Mouse (Mus musculus) CH12.LX (cell line): ENCODE data around the gene Mrpl23. TPM values are rescaled to one million over a fixed set of nuclear protein-coding genes. Genes with fewer than 3 reads are reported as not detected.

Source experiments
- DNase-seq: peaks from one replicate; pipeline ENCODE4 v3.0.0-alpha.2; 2013; ENCODE audit errors: extremely low read depth
- H3K27ac ChIP-seq: 2 replicates; pipeline ENCODE4 v1.5.1; 2012; ENCODE audit warnings: low read depth, mild to moderate bottlenecking, control low read depth, moderate library complexity; ENCODE audit not compliant: insufficient read depth
- H3K27me3 ChIP-seq: replicated peaks from 2 replicates; pipeline ENCODE3; 2012; ENCODE audit warnings: inconsistent platforms
- H3K36me3 ChIP-seq, 2 experiments: replicated peaks in 1 of 2; 2 replicates each; pipeline versions ENCODE3 to v1.6.1; 2012; ENCODE audit warnings: inconsistent platforms in 1 of 2, low read length in 1 of 2, mild to moderate bottlenecking in 1 of 2, mixed read lengths in 1 of 2, moderate library complexity in 1 of 2; ENCODE audit not compliant: control insufficient read depth in 1 of 2, insufficient read depth in 1 of 2
- H3K4me1 ChIP-seq, 2 experiments: 2 replicates each; pipeline ENCODE4 v1.6.1; 2012; ENCODE audit warnings: inconsistent platforms in 1 of 2, moderate library complexity in 1 of 2; ENCODE audit not compliant: insufficient read depth in 2 of 2, control insufficient read depth in 1 of 2
- H3K4me2 ChIP-seq: 2 replicates; pipeline ENCODE4 v1.6.1; 2012; ENCODE audit warnings: low read depth, mild to moderate bottlenecking, control low read depth; ENCODE audit not compliant: poor library complexity, insufficient read depth, severe bottlenecking
- H3K4me3 ChIP-seq, 3 experiments: fragments of 150-350 bp in 1 of 3; sonication (generic) in 1 of 3; replicated peaks in 1 of 3; 2 replicates each; pipeline versions ENCODE3 to v1.5.1; 2011 to 2012; ENCODE audit warnings: low read depth in 2 of 3, low read length in 2 of 3, mild to moderate bottlenecking in 2 of 3, moderate library complexity in 2 of 3, control low read depth in 1 of 3, improper control_type of control experiment in 1 of 3, inconsistent platforms in 1 of 3, mixed read lengths in 1 of 3; ENCODE audit not compliant: poor library complexity in 1 of 3
- H3K79me2 ChIP-seq: replicated peaks from 2 replicates; pipeline ENCODE4 v1.6.1; 2012; ENCODE audit warnings: mild to moderate bottlenecking, moderate library complexity; ENCODE audit not compliant: control insufficient read depth, poor library complexity, insufficient read depth, severe bottlenecking; ENCODE audit errors: extremely low read depth
- H3K9ac ChIP-seq: 2 replicates; pipeline ENCODE4 v1.6.1; 2012; ENCODE audit warnings: low read depth, mild to moderate bottlenecking, control low read depth, moderate library complexity; ENCODE audit not compliant: insufficient read depth
- H3K9me3 ChIP-seq: replicated peaks from 2 replicates; pipeline ENCODE3; 2012; ENCODE audit warnings: low read length, inconsistent platforms, mixed read lengths
- BHLHE40 ChIP-seq: IDR thresholded peaks from 2 replicates; pipeline ENCODE4 v1.6.1; 2011; ENCODE audit warnings: mild to moderate bottlenecking, low read depth, low read length, improper control_type of control experiment
- E2F4 ChIP-seq: IDR thresholded peaks from 2 replicates; pipeline ENCODE4 v1.6.1; 2011; ENCODE audit warnings: low read depth, low read length, improper control_type of control experiment; ENCODE audit not compliant: insufficient replicate concordance
- ELF1 ChIP-seq: IDR thresholded peaks from 2 replicates; pipeline ENCODE4 v1.6.1; 2014; ENCODE audit warnings: low read depth, mild to moderate bottlenecking, inconsistent platforms, low read length, improper control_type of control experiment
- JUN ChIP-seq: IDR thresholded peaks from 2 replicates; pipeline ENCODE4 v1.6.1; 2011; ENCODE audit warnings: low read depth, mild to moderate bottlenecking, low read length, improper control_type of control experiment, moderate library complexity; ENCODE audit not compliant: insufficient read depth
- JUND ChIP-seq: conservative IDR thresholded peaks from 2 replicates; pipeline ENCODE4 v1.6.1; 2011; ENCODE audit warnings: low read depth, low read length, improper control_type of control experiment
- KAT2A ChIP-seq: IDR thresholded peaks from 2 replicates; pipeline ENCODE4 v1.6.1; 2012; ENCODE audit warnings: low read length, improper control_type of control experiment, inconsistent platforms; ENCODE audit not compliant: insufficient replicate concordance
- MAZ ChIP-seq: IDR thresholded peaks from 2 replicates; pipeline ENCODE4 v1.6.1; 2012; ENCODE audit warnings: low read depth, mild to moderate bottlenecking, inconsistent platforms, low read length, improper control_type of control experiment, moderate library complexity
- MEF2A ChIP-seq: IDR thresholded peaks from 2 replicates; pipeline ENCODE4 v1.6.1; 2014; ENCODE audit warnings: low read depth, mild to moderate bottlenecking, inconsistent platforms, low read length, improper control_type of control experiment, borderline replicate concordance
- MXI1 ChIP-seq: IDR thresholded peaks from 2 replicates; pipeline ENCODE4 v1.6.1; 2011; ENCODE audit warnings: mild to moderate bottlenecking, low read depth, low read length, improper control_type of control experiment
- MYC ChIP-seq: IDR thresholded peaks from 2 replicates; pipeline ENCODE4 v1.6.1; 2011; ENCODE audit warnings: low read depth, mild to moderate bottlenecking, improper control_type of control experiment, low read length
- NRF1 ChIP-seq: IDR thresholded peaks from 2 replicates; pipeline ENCODE4 v1.6.1; 2014; ENCODE audit warnings: low read depth, mild to moderate bottlenecking, inconsistent platforms, low read length, improper control_type of control experiment, moderate library complexity
- POLR2AphosphoS2 ChIP-seq: IDR thresholded peaks from 2 replicates; pipeline ENCODE4 v1.6.1; 2011; ENCODE audit warnings: low read depth, low read length, improper control_type of control experiment
- SIN3A ChIP-seq: IDR thresholded peaks from 2 replicates; pipeline ENCODE4 v1.6.1; 2012; ENCODE audit warnings: low read length, improper control_type of control experiment, inconsistent platforms
- TBP ChIP-seq: conservative IDR thresholded peaks from 2 replicates; pipeline ENCODE4 v1.6.1; 2011; ENCODE audit warnings: low read depth, low read length, improper control_type of control experiment
- UBTF ChIP-seq: IDR thresholded peaks from 2 replicates; pipeline ENCODE4 v1.6.1; 2012; ENCODE audit warnings: low read depth, mild to moderate bottlenecking, inconsistent platforms, low read length, improper control_type of control experiment, moderate library complexity
- USF1 ChIP-seq: IDR thresholded peaks from 2 replicates; pipeline ENCODE4 v1.6.1; 2014; ENCODE audit warnings: low read depth, mild to moderate bottlenecking, inconsistent platforms, low read length, improper control_type of control experiment
- USF2 ChIP-seq: conservative IDR thresholded peaks from 2 replicates; pipeline ENCODE4 v1.6.1; 2011; ENCODE audit warnings: low read depth, low read length, improper control_type of control experiment
- ZMIZ1 ChIP-seq: IDR thresholded peaks from 2 replicates; pipeline ENCODE4 v1.6.1; 2012; ENCODE audit warnings: low read depth, mild to moderate bottlenecking, inconsistent platforms, low read length, improper control_type of control experiment
- ZNF384 ChIP-seq: IDR thresholded peaks from 2 replicates; pipeline ENCODE4 v1.6.1; 2012; ENCODE audit warnings: low read depth, low read length, improper control_type of control experiment, inconsistent platforms
- dilution Hi-C: fragments of 300-500 bp; cut with MboI; formaldehyde crosslinking; loops from 2 replicates; pipeline ENCODE4 v1.14.3; 2020; ENCODE audit warnings: low sequenced_read_pairs; ENCODE audit not compliant: extremely low pct_unique_long_range_greater_than_20kb, extremely low pct_ligation_motif_present
- in situ Hi-C: fragments of 300-500 bp; cut with MboI; formaldehyde crosslinking; loops from 3 replicates; pipeline ENCODE4 v1.14.3; 2019; ENCODE audit warnings: low sequenced_read_pairs, low pct_ligation_motif_present, low pct_unique_long_range_greater_than_20kb, mixed read lengths
- polyA plus RNA-seq: library from polyadenylated mRNA; unstranded; fragments of >175 nt; gene quantifications from 2 replicates; pipeline ENCODE4 v1.2.1, GENCODE M21; 2012; ENCODE audit warnings: low read depth; ENCODE audit not compliant: insufficient read length
- total RNA-seq, 2 experiments: library from RNA; depleted of rRNA; stranded (reverse); fragments of 300-350 nt in 1 of 2; fragments of >200 nt in 1 of 2; gene quantifications; 2 replicates each; pipeline ENCODE4 v1.2.3; 2012 to 2014

The Mrpl23 gene
- total and polyA plus RNA-seq, 3 experiments, result 8.3 to 71.2 (median 70.8) TPM

GRCm38 (mm10) chr7:142572992-142573391 is 40.5 kb downstream of the Mrpl23 start:
- no peaks in the 10 kb centered on the region for H3K79me2 ChIP-seq
- no peak overlapping the region for H3K4me2 ChIP-seq
- DNase-seq, result no peak
- in situ Hi-C loops (no loop called here), dilution Hi-C loops (no loop called here)
- H3K9ac ChIP-seq, result no peak overlapping the region
- H3K36me3 ChIP-seq, result no peaks in the 10 kb centered on the region
- H3K4me1 ChIP-seq, result no peaks in the 10 kb centered on the region
- no peak overlapping the region for H3K27ac ChIP-seq
- H3K27me3 ChIP-seq, result peaks cover 93% of the 10 kb centered on the region
- no peak for TF ChIP-seq SIN3A
- no peak for TF ChIP-seq USF2
- no peak for TF ChIP-seq UBTF
- TF ChIP-seq, all 38 proteins: peak for 0
- Histone ChIP-seq H3K4me3 (no peak overlapping the region), H3K9me3 (no peaks in the 10 kb centered on the region)

DNA sequence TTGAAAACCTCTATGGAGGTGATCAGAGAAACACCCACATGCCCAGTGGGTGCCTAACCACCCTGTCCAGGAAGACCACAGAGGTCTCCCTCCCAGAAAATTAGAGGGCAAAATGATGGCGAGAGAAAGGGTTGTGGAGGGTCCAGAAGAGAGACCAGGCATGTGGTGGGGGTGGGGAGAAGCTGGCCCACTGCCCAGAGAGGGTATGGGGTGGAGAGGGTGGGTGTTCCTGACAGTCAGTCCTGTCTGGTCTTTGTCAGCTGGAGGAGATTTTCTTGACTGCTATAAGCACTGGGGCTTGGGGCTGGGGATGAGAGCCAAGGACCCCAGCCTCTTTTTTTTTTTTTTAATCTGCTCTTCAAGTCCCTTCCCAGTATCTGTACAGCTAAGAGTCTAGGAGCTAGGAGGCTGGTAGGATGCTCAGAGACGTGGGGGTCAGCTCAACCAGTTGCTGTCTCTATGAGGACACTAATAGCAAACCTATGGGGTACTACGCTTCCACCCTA is 41.7 kb downstream of the Mrpl23 start:
- no peak overlapping the region for H3K4me3 ChIP-seq
- no peaks in the 10 kb centered on the region for H3K9me3 ChIP-seq
- H3K9ac ChIP-seq, result no peak overlapping the region
- peaks cover 0 to 2% of the 10 kb centered on the region in 2 experiments; a peak in 1 of 4 replicates for H3K4me1 ChIP-seq
- no peak overlapping the region for H3K4me2 ChIP-seq
- H3K27me3 ChIP-seq, result peaks cover 92% of the 10 kb centered on the region
- no peaks in the 10 kb centered on the region for H3K36me3 ChIP-seq
- no peak overlapping the region for H3K27ac ChIP-seq
- H3K79me2 ChIP-seq, result no peaks in the 10 kb centered on the region
- TF ChIP-seq ELF1 (no peak), MAZ (no peak), BHLHE40 (no peak), POLR2AphosphoS2 (no peak), NRF1 (no peak), KAT2A (no peak), MYC (no peak), MEF2A (no peak), JUND (no peak)
- in situ Hi-C loops, result no loop called here
- dilution Hi-C loops, result no loop called here
- no peak for DNase-seq

- DNase-seq, result no peak
- Histone ChIP-seq H3K4me2 (no peak overlapping the region), H3K79me2 (no peaks in the 10 kb centered on the region), H3K4me3 (no peak overlapping the region), H3K9ac (no peak overlapping the region), H3K27me3 (peaks cover 88% of the 10 kb centered on the region), H3K27ac (no peak overlapping the region), H3K4me1 (peaks cover 0 to 2% of the 10 kb centered on the region in 2 experiments; a peak in 1 of 4 replicates), H3K36me3 (no peaks in the 10 kb centered on the region), H3K9me3 (no peaks in the 10 kb centered on the region)
- TF ChIP-seq USF1, result no peak
- no peak for TF ChIP-seq ZMIZ1
- TF ChIP-seq MXI1, result no peak
- TF ChIP-seq JUN, result no peak
- TF ChIP-seq TBP, result no peak
- TF ChIP-seq E2F4, result no peak
- no peak for TF ChIP-seq KAT2A
- no peak for TF ChIP-seq ZNF384
- dilution Hi-C loops (no loop called here), in situ Hi-C loops (no loop called here)
These were observed 42.4 kb downstream of the Mrpl23 start for GRCm38 (mm10) chr7:142574826-142575351.
